Mouse (Mus musculus) ES-E14 (cell line): ENCODE measurements around the gene Anapc15-ps. TPM values are rescaled to one million over a fixed set of nuclear protein-coding genes. Genes with fewer than 3 reads are reported as not detected.

Experiments used
- DNase-seq: peaks from one replicate; pipeline ENCODE4 v3.0.0-alpha.2; 2013; ENCODE audit warnings: low read depth, low spot score
- H3K27ac ChIP-seq: 2 replicates; pipeline ENCODE4 v1.5.1; 2012; ENCODE audit warnings: low read depth, mild to moderate bottlenecking, low read length, moderate library complexity, mixed read lengths; ENCODE audit not compliant: poor library complexity, insufficient read depth, severe bottlenecking
- H3K36me3 ChIP-seq: 2 replicates; pipeline ENCODE4 v1.6.1; 2012; ENCODE audit warnings: mild to moderate bottlenecking, low read length, moderate library complexity, mixed read lengths; ENCODE audit not compliant: control insufficient read depth, poor library complexity, insufficient read depth, severe bottlenecking
- H3K4me1 ChIP-seq, 2 experiments: fragments of 150-350 bp in 1 of 2; sonication (generic) in 1 of 2; 2 replicates each; pipeline ENCODE4 v1.6.1; 2012; ENCODE audit warnings: low read length in 2 of 2, mild to moderate bottlenecking in 1 of 2, mixed read lengths in 1 of 2; ENCODE audit not compliant: control insufficient read depth in 2 of 2, insufficient read depth in 2 of 2, poor library complexity in 1 of 2
- H3K4me3 ChIP-seq, 2 experiments: fragments of 150-350 bp in 1 of 2; sonication (generic) in 1 of 2; 2 replicates each; pipeline ENCODE4 v1.5.1; 2012; ENCODE audit warnings: low read length in 2 of 2, low read depth in 1 of 2, mild to moderate bottlenecking in 1 of 2, mixed read lengths in 1 of 2; ENCODE audit not compliant: insufficient read depth in 1 of 2, poor library complexity in 1 of 2, severe bottlenecking in 1 of 2
- H3K9ac ChIP-seq: 2 replicates; pipeline ENCODE4 v1.6.1; 2012; ENCODE audit warnings: low read depth, mild to moderate bottlenecking, low read length, mixed read lengths; ENCODE audit not compliant: poor library complexity, insufficient read depth, severe bottlenecking
- H3K9me3 ChIP-seq: fragments of 150-350 bp; sonication (generic); 2 replicates; pipeline ENCODE4 v1.6.1; 2012; ENCODE audit warnings: low read depth, mild to moderate bottlenecking, low read length; ENCODE audit not compliant: control insufficient read depth, insufficient read depth
- CHD2 ChIP-seq: IDR thresholded peaks from 2 replicates; pipeline ENCODE4 v1.6.1; 2014; ENCODE audit warnings: mild to moderate bottlenecking, low read depth, low read length, inconsistent platforms
- HCFC1 ChIP-seq: IDR thresholded peaks from 2 replicates; pipeline ENCODE4 v1.6.1; 2012; ENCODE audit warnings: low read length, inconsistent platforms, borderline replicate concordance; ENCODE audit not compliant: insufficient read depth
- MAFK ChIP-seq: IDR thresholded peaks from 2 replicates; pipeline ENCODE4 v1.6.1; 2014; ENCODE audit warnings: mild to moderate bottlenecking, low read depth, low read length, inconsistent platforms; ENCODE audit not compliant: insufficient read depth
- ZC3H11A ChIP-seq: IDR thresholded peaks from 2 replicates; pipeline ENCODE4 v1.6.1; 2012; ENCODE audit warnings: low read depth, mild to moderate bottlenecking, inconsistent platforms, low read length, borderline replicate concordance
- ZNF384 ChIP-seq: IDR thresholded peaks from 2 replicates; pipeline ENCODE4 v1.6.1; 2012; ENCODE audit warnings: low read depth, low read length, inconsistent platforms
- in situ Hi-C, 2 experiments: fragments of 600-800 bp; cut with MboI; formaldehyde crosslinking; loops; one replicate each; pipeline ENCODE4 v1.15.1; 2025; ENCODE audit warnings: low sequenced_read_pairs in 2 of 2, inconsistent platforms in 1 of 2; ENCODE audit not compliant: unreplicated experiment in 2 of 2
- total RNA-seq: library from RNA; depleted of rRNA; stranded (reverse); fragments of 300-350 nt; gene quantifications from 2 replicates; pipeline ENCODE4 v1.2.3, GENCODE M21; 2012; rRNA removed

Gene Anapc15-ps
- total RNA-seq, 1 experiment = not detected

DNA sequence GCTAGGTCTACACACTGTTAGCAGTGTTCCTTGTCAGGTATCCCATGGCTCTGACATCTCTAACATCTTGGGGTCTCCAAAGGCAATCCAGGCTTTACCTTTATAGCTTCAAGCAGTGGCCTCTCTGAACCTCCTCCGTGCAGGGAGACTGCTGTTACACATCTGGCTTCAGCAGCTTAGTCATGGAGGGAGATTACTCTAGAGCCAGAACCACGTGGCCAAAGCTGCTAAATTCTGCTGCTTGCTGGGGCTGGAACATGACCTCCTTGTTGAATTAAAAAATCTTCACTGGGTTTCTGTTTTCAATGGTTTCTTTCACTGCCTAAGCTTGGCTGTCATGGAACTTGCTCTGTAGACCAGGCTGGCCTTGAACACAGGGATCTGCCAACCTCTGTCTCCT, 44.9 kb downstream of the Anapc15-ps start:
- no peak for DNase-seq
- Histone ChIP-seq H3K27ac (no peak overlapping the region), H3K9me3 (no peaks in the 10 kb centered on the region), H3K36me3 (no peaks in the 10 kb centered on the region), H3K4me3 (no peak overlapping the region), H3K9ac (no peak overlapping the region), H3K4me1 (peaks cover 0 to 5% of the 10 kb centered on the region in 2 experiments; a peak in 1 of 4 replicates)
- in situ Hi-C loops = no loop called here
- TF ChIP-seq HCFC1 (no peak), ZNF384 (no peak), ZC3H11A (no peak), MAFK (no peak), CHD2 (no peak)

DNA sequence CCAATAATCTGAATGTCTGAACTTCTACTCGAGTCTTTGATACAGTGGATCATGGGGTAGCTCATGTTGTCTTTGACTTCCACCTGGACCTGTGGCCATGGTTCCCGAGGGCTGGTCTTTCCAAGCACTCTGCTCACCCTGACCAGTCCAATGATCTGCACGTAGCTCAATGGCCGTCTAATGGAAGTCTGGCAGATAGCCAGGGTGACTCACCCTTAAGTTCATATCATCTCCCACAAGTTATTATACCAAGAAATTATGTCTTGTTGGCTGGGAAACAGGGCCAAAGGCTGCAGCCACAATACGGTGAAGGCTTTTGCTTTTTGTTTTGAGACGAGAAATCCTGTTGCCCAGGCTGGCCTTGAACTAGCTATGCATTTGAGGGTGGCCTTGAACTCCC, 45.9 kb downstream of the Anapc15-ps start:
- H3K4me1 ChIP-seq = peaks cover 0 to 8% of the 10 kb centered on the region in 2 experiments; a peak in 1 of 4 replicates
- no peaks in the 10 kb centered on the region for H3K9me3 ChIP-seq
- H3K27ac ChIP-seq = no peak overlapping the region
- no peak overlapping the region for H3K9ac ChIP-seq
- in situ Hi-C loops = no loop called here
- no peak overlapping the region for H3K4me3 ChIP-seq
- DNase-seq = no peak
- H3K36me3 ChIP-seq = no peaks in the 10 kb centered on the region
- TF ChIP-seq ZC3H11A = no peak
- no peak for TF ChIP-seq CHD2
- TF ChIP-seq HCFC1 = no peak
- TF ChIP-seq ZNF384 = no peak
- TF ChIP-seq MAFK = no peak

DNA sequence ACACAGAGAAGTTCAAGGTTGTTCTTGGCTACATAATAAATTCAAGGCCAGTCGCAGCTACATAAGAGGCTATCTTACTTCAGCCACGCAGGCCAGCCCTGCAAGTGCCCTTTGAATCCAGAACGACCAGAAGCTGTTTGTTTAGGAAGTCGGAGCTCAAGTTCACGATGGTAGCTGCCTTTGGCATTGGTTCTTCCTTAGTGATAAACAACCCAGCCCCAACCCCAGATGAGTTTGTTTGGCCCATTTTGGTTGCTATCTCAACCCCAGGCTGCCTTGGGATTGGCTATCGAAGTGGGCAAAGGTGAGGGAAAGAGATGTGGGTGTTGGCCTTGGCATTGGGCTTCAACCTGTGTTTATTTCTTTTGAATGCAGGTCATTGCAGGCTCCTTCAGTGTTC, 48.0 kb downstream of the Anapc15-ps start:
- Histone ChIP-seq H3K9me3 (no peaks in the 10 kb centered on the region), H3K4me1 (peaks cover 0 to 8% of the 10 kb centered on the region in 2 experiments; a peak in 1 of 4 replicates), H3K4me3 (no peak overlapping the region), H3K36me3 (no peaks in the 10 kb centered on the region), H3K9ac (no peak overlapping the region), H3K27ac (no peak overlapping the region)
- in situ Hi-C loops = no loop called here
- no peak for DNase-seq
- no peak for TF ChIP-seq HCFC1
- TF ChIP-seq CHD2 = no peak
- no peak for TF ChIP-seq ZC3H11A
- TF ChIP-seq MAFK = no peak
- TF ChIP-seq ZNF384 = no peak

DNA sequence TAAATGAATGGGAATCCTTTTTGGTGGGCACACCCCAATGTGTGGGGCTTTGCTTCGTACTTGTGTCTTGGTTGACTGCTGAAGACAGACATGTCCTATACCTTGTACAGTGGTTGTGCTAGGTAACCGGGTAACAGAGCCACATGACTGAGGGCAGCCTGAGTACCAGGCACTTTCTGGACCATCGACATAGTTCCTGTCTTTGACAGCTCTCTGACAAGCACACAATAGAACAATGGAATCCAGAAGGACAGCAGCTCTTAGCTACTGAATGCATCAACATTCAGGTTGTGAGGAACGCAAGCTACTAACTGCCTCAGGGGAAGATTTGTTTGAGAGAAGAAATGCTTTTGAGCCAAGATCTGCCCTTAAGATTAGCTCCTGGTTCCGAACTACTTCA, 49.2 kb downstream of the Anapc15-ps start:
- Histone ChIP-seq H3K9me3 (no peaks in the 10 kb centered on the region), H3K4me1 (peaks cover 0 to 6% of the 10 kb centered on the region in 2 experiments; a peak in 1 of 4 replicates), H3K9ac (no peak overlapping the region), H3K4me3 (no peak overlapping the region), H3K36me3 (no peaks in the 10 kb centered on the region), H3K27ac (no peak overlapping the region)
- TF ChIP-seq ZNF384 (no peak), ZC3H11A (no peak), HCFC1 (no peak), MAFK (no peak), CHD2 (no peak)
- DNase-seq = no peak
- in situ Hi-C loops = no loop called here

DNA sequence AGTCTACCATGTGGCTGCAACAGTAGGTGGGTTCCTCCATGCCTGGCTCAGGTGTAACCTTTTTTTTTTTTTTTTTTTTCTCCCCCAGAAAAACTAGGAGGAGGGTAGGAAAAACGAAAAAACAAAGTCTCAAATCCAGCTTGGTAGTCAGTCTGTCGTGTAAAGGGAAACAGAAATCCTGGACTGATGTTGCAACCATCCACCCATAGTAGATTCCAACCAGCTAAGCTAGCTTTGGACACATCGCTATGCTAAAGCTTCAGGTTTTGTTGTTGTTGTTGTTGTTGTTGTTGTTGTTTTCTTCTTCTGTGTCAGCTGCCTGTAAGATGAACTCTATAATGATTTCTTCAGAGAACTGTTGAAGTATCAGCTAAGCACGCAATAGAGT, 49.7 kb downstream of the Anapc15-ps start:
- H3K36me3 ChIP-seq = no peaks in the 10 kb centered on the region
- no peak for DNase-seq
- H3K9ac ChIP-seq = no peak overlapping the region
- H3K4me1 ChIP-seq = peaks cover 0 to 6% of the 10 kb centered on the region in 2 experiments; a peak in 1 of 4 replicates
- no peak overlapping the region for H3K27ac ChIP-seq
- no peak overlapping the region for H3K4me3 ChIP-seq
- H3K9me3 ChIP-seq = no peaks in the 10 kb centered on the region
- TF ChIP-seq HCFC1 (no peak), ZC3H11A (no peak), CHD2 (no peak), ZNF384 (peak; percentile 60; the same call in 1 of the 2 replicates), MAFK (no peak)
- in situ Hi-C loops = no loop called here

Other genes with a start within 250 kb of the Anapc15-ps start
- 134 and 163 TPM in 2 replicates for gene Mrpl42, start 171.5 kb downstream of the Anapc15-ps start, total RNA-seq
- gene Ube2n, start 158.3 kb downstream of the Anapc15-ps start, total RNA-seq = 88.6 and 102 TPM in 2 replicates
- 61.5 and 92.4 TPM in 2 replicates for gene Nudt4, start 109.3 kb downstream of the Anapc15-ps start, total RNA-seq
- not detected in 2 replicates for gene Gm33543, start 169.5 kb upstream of the Anapc15-ps start, total RNA-seq